Mouse (Mus musculus): ENCODE data around the gene Shisa5. TPM values are rescaled to one million over a fixed set of nuclear protein-coding genes. Genes with fewer than 3 reads are reported as not detected.

The Shisa5 gene
- total RNA-seq, 2 experiments from 2014 or later: 50.6 to 54.3 TPM

GRCm38 (mm10) chr9:109016973-109017604, 21.3 kb upstream of the Shisa5 start:
- DNase-seq (ENCODE audit: low spot score in 2 of 2): no peak

GRCm38 (mm10) chr9:109021428-109021827, 16.9 kb upstream of the Shisa5 start:
- DNase-seq (ENCODE audit: low spot score in 2 of 2): peak in 1 of 2 experiments; percentile 8

GRCm38 (mm10) chr9:109022866-109023685, 15.3 kb upstream of the Shisa5 start:
- DNase-seq (ENCODE audit: low spot score in 2 of 2): peak in 1 of 2 experiments; percentile 6

GRCm38 (mm10) chr9:109027521-109027920, 10.8 kb upstream of the Shisa5 start:
- peak; percentile 18 to 40 for DNase-seq (ENCODE audit: low spot score in 2 of 2)

GRCm38 (mm10) chr9:109028421-109028820, 9.9 kb upstream of the Shisa5 start:
- peak in 1 of 2 experiments; percentile 4 for DNase-seq (ENCODE audit: low spot score in 2 of 2)

- DNase-seq (ENCODE audit: low spot score in 2 of 2): peak; percentile 6 to 10
Observed at GRCm38 (mm10) chr9:109028919-109029318, 9.4 kb upstream of the Shisa5 start.

GRCm38 (mm10) chr9:109030312-109030711, 8.1 kb upstream of the Shisa5 start:
- DNase-seq (ENCODE audit: low spot score in 2 of 2): peak in 1 of 2 experiments; percentile 6

- peak in 1 of 2 experiments; percentile 6 for DNase-seq (ENCODE audit: low spot score in 2 of 2)
Observed at GRCm38 (mm10) chr9:109031001-109031400, 7.4 kb upstream of the Shisa5 start.

- DNase-seq (ENCODE audit: low spot score in 2 of 2): peak; percentile 4 to 12
Observed at GRCm38 (mm10) chr9:109031686-109032085, 6.7 kb upstream of the Shisa5 start.

GRCm38 (mm10) chr9:109032435-109032834, 5.9 kb upstream of the Shisa5 start:
- peak in 1 of 2 experiments; percentile 12 for DNase-seq (ENCODE audit: low spot score in 2 of 2)

GRCm38 (mm10) chr9:109038901-109039364, 568 bp downstream of the Shisa5 start:
- DNase-seq (ENCODE audit: low spot score in 2 of 2): peak in 1 of 2 experiments; percentile 59

GRCm38 (mm10) chr9:109039681-109040080, 1.3 kb downstream of the Shisa5 start:
- DNase-seq (ENCODE audit: low spot score in 2 of 2): peak; percentile 7 to 12

GRCm38 (mm10) chr9:109040216-109040615, 1.9 kb downstream of the Shisa5 start:
- peak; percentile 4 to 15 for DNase-seq (ENCODE audit: low spot score in 2 of 2)

- DNase-seq (ENCODE audit: low spot score in 2 of 2): peak in 1 of 2 experiments; percentile 10
Observed at GRCm38 (mm10) chr9:109040906-109041305, 2.5 kb downstream of the Shisa5 start.

- peak in 1 of 2 experiments; percentile 6 for DNase-seq (ENCODE audit: low spot score in 2 of 2)
Observed at GRCm38 (mm10) chr9:109041351-109041750, 3.0 kb downstream of the Shisa5 start.

- peak; percentile 19 to 50 for DNase-seq (ENCODE audit: low spot score in 2 of 2)
Observed at GRCm38 (mm10) chr9:109046306-109046705, 7.9 kb downstream of the Shisa5 start.

GRCm38 (mm10) chr9:109049316-109049715, 11.0 kb downstream of the Shisa5 start:
- DNase-seq (ENCODE audit: low spot score in 2 of 2): no peak

- peak in 1 of 2 experiments; percentile 6 for DNase-seq (ENCODE audit: low spot score in 2 of 2)
Observed at GRCm38 (mm10) chr9:109049996-109050673, 11.8 kb downstream of the Shisa5 start.

- peak in 1 of 2 experiments; percentile 7 for DNase-seq (ENCODE audit: low spot score in 2 of 2)
Observed at GRCm38 (mm10) chr9:109050674-109050997, 12.3 kb downstream of the Shisa5 start.

GRCm38 (mm10) chr9:109051011-109051501, 12.7 kb downstream of the Shisa5 start:
- peak in 1 of 2 experiments; percentile 14 for DNase-seq (ENCODE audit: low spot score in 2 of 2)
